Mouse (Mus musculus) adrenal gland, postnatal 36 days (tissue): ENCODE measurements at regions not wholly inside any gene's neighbourhood (a gene's known extent, or its start where the extent isn't known, plus 50 kb on each side); places are given as distances from the start of the nearest gene placed in this dataset.

Experiments used
- DNase-seq, 2 experiments: peaks; one replicate each; pipeline ENCODE4 v3.0.0; 2021; ENCODE audit warnings: mixed read lengths in 1 of 2

GRCm38 (mm10) chr8:4411126-4411525, 81.7 kb upstream of the Cers4 start:
- no peak for DNase-seq

DNA sequence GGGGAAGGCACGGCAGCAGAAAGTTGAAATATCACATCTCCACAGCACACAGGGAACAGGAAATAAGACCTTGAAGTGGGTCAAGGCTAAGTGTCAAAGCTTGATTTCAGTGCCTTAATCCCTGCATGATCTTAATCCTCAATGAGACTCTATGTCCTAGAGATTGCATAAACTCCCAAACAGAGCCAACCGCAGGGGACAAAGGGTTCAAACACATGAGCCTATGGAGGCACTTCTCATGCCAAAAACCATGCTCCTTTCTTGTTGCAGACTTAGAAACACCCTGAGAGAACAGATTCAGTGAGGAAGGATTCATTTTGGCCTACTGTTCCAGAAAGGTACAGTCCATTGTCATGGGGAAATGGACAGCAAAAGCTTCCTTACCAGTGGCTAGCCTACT, 81.0 kb upstream of the Cers4 start:
- no peak for DNase-seq

DNA sequence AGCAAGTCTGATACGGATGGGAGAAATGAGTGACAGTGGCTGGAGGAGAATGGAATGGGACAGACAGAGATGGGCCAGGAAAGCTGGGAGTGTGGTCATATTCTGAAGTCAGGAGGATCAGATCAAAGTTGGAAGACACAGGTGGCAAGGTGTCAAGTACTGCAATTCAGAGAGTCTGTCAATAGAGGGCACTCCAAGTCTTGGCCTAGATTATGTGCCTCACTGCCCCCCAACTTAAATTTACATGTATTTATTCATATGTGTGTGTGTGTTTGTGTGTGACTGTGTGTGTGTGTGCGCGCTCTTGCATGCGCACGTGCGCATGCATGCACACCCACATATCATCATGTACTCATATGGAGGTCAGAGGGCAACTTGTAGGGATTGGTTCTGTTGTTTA, 79.6 kb upstream of the Cers4 start:
- DNase-seq: peak in 1 of 2 experiments; percentile 18

DNA sequence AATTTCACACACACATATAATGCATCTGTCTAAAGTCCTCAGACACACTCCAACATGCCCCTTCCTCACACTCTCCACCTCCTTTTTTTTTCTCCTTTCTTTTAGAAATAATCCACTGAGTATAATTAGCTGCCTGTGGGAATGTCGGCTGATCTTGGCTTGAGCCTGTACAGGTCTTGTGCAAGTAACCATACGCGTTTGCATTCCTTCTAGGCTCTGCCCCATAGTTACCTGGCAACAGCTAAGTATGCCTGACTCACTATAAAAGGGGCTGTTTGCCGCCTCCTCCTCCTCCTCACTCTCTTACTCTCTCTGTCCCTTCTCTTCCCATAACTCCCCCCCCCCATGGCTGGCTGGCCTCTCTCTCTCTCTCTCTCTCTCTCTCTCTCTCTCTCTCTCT, 79.1 kb upstream of the Cers4 start:
- no peak for DNase-seq

- DNase-seq: no peak
Measured at GRCm38 (mm10) chr8:4417141-4417540, 75.7 kb upstream of the Cers4 start.

- no peak for DNase-seq
Measured at GRCm38 (mm10) chr8:4433161-4433560, 59.7 kb upstream of the Cers4 start.

DNA sequence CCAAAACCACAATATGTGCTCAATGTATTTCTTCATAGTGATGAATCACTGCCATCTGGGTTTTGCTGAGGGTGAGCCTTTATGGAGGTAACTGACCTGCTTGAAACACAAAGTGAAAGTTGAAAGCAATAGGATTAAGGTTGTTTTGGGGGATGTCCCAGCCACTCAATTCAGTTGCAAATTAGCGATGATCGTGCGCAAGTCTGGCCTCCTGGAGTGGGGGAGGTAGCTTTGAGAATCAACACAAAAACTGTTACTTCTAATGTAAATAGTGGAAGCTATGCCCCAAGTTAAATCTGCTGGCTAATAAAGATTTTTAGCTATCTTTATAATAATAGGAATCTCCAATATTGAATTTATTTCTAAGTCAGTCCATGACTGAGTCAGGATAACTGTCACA, 56.3 kb upstream of the Cers4 start:
- DNase-seq: no peak
